Mouse (Mus musculus): ENCODE measurements around the gene Tbx15. TPM values are rescaled to one million over a fixed set of nuclear protein-coding genes. Genes with fewer than 3 reads are reported as not detected.

Gene Tbx15
- 0.12 and 0.33 TPM in 2 replicates for polyA plus RNA-seq (2015; fragmentation: Nextera tagmentation; extraction: Ambion mirVana)

DNA sequence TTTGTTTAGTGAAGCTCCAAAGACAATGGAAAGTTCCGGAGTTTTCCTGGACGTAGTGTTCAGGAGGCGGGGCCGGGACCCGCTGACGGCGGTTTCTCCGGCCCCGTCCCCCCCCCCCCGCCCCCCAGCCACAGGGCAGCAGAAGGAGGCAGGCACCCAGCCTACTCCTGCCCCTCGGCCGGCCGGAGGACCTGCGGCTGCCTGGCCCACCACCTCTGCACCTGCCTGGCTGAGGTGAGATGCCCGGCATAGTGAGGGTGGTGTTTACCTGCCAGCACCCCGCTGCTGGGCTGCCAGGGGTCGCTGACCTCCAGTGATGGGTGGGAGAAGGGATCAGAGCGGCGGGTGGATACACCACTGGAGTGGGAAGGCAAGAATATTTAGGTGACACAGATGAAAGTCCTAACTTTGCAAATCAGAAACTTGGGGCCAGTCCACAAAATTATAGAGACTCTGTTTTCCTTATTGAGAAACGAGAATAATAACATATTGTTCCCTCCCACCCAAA is at the start of gene Tbx15:
Tbx15 (plus strand) TSS at position 169 of the 508 bp plus-strand sequence.
- H3K9me3 ChIP-seq: no peaks in the 10 kb centered on the region
- peak within 1 kb of the TSS; percentile 17; the same call in 1 of the 2 replicates for H3K4me2 ChIP-seq
- 3% methylated on average over 20 of the region's 20 CpGs for WGBS
- peaks cover 3% of the 10 kb centered on the region for H3K4me1 ChIP-seq
- H3K4me3 ChIP-seq (replicated peaks): no peak within 1 kb of the TSS
- no peak within 1 kb of the TSS for H3K9ac ChIP-seq
- H3K27ac ChIP-seq: no peak within 1 kb of the TSS
- no peak for ATAC-seq (ENCODE audit: insufficient read depth, low FRiP score, low read depth)
- H3K36me3 ChIP-seq: no peaks in the 10 kb centered on the region
- H3K27me3 ChIP-seq (replicated peaks): peaks cover 89% of the 10 kb centered on the region

DNA sequence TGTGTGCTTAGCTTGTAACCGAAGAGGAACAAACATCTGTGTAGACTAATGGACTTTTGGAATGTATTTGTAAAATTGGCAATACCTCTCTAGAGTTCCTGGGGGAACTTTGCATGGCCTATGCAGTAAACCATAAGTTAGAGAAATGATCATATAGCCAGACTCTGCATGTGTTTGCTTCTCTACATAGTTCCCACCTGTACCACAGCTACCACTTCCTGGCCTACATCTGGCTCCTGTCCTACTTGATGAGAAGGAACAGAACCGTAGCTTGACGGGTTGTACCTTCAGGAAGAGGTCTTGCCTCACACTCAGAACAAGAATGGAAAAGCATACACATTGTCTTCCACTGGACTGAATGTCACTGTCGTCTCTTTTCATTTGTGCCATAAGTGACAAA is 46.6 kb upstream of the Tbx15 start:
- no peak overlapping the region for H3K4me2 ChIP-seq
- WGBS: 78% methylated on average over 4 of the region's 4 CpGs
- no peak overlapping the region for H3K27ac ChIP-seq
- H3K9ac ChIP-seq: no peak overlapping the region
- H3K36me3 ChIP-seq: no peaks in the 10 kb centered on the region
- no peak overlapping the region for H3K4me3 ChIP-seq (replicated peaks)
- ATAC-seq (ENCODE audit: insufficient read depth, low FRiP score, low read depth): no peak
- H3K4me1 ChIP-seq: no peaks in the 10 kb centered on the region
- H3K27me3 ChIP-seq (replicated peaks): no peaks in the 10 kb centered on the region
- H3K9me3 ChIP-seq: no peaks in the 10 kb centered on the region

- H3K4me1 ChIP-seq: no peaks in the 10 kb centered on the region
Measured at GRCm38 (mm10) chr3:99203331-99203730, 36.9 kb upstream of the Tbx15 start.

GRCm38 (mm10) chr3:99208416-99208815 is 31.8 kb upstream of the Tbx15 start:
- Histone ChIP-seq H3K9ac (no peak overlapping the region), H3K4me1 (no peaks in the 10 kb centered on the region), H3K27me3 (replicated peaks) (no peaks in the 10 kb centered on the region), H3K27ac (no peak overlapping the region), H3K4me3 (replicated peaks) (no peak overlapping the region), H3K4me2 (no peak overlapping the region), H3K36me3 (no peaks in the 10 kb centered on the region), H3K9me3 (no peaks in the 10 kb centered on the region)
- no peak for ATAC-seq (ENCODE audit: insufficient read depth, low FRiP score, low read depth)
- WGBS: 34% methylated on average over 1 of the region's 1 CpGs

More at GRCm38 (mm10) chr3:99203331-99203730, 36.9 kb upstream of the Tbx15 start:
- H3K36me3 ChIP-seq: no peaks in the 10 kb centered on the region
- H3K9me3 ChIP-seq: no peaks in the 10 kb centered on the region
- H3K4me3 ChIP-seq (replicated peaks): no peak overlapping the region
- H3K9ac ChIP-seq: no peak overlapping the region
- ATAC-seq (ENCODE audit: insufficient read depth, low FRiP score, low read depth): no peak
- no peak overlapping the region for H3K4me2 ChIP-seq
- H3K27ac ChIP-seq: no peak overlapping the region
- H3K27me3 ChIP-seq (replicated peaks): no peaks in the 10 kb centered on the region

DNA sequence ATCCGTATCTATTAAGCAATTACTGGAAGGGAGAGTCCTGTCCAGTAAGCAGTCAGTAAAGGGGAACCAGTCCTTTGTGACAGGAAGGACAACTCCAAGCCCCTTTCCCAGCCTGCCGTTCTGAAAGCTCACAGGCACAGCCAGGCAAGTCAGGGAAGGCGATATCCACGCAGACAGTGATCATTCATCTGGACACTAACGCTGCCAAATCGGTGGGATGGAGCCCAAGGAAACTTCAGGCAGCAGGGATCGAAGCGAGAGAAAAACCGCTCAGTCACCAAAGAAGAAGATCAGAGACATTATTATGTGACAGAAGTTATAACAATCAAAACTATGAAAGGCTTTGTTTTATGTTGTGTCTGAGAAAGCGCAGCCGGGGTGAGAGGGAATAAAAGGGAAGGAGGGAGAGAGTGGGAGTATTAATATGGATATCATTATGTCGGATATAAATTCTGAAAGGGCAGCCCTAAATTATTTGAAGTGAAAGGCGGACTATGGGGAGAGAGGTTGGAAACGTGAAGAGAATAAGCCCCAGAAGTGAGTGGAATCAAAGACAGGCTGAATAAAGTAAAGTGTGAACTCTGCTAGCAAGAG is 29.0 kb upstream of the Tbx15 start:
- Histone ChIP-seq H3K4me1 (no peaks in the 10 kb centered on the region), H3K9me3 (no peaks in the 10 kb centered on the region), H3K9ac (no peak overlapping the region), H3K4me2 (no peak overlapping the region), H3K4me3 (replicated peaks) (no peak overlapping the region), H3K27ac (no peak overlapping the region), H3K27me3 (replicated peaks) (no peaks in the 10 kb centered on the region), H3K36me3 (no peaks in the 10 kb centered on the region)
- WGBS: 33% methylated on average over 14 of the region's 14 CpGs
- no peak for ATAC-seq (ENCODE audit: insufficient read depth, low FRiP score, low read depth)

- 77% methylated on average over 2 of the region's 2 CpGs for WGBS
- no peak overlapping the region for H3K4me2 ChIP-seq
- H3K9me3 ChIP-seq: no peaks in the 10 kb centered on the region
- H3K27me3 ChIP-seq (replicated peaks): peaks cover 3% of the 10 kb centered on the region; the same call in 1 of the 2 replicates
- no peaks in the 10 kb centered on the region for H3K4me1 ChIP-seq
- no peak for ATAC-seq (ENCODE audit: insufficient read depth, low FRiP score, low read depth)
- H3K27ac ChIP-seq: no peak overlapping the region
- no peak overlapping the region for H3K9ac ChIP-seq
- no peaks in the 10 kb centered on the region for H3K36me3 ChIP-seq
- no peak overlapping the region for H3K4me3 ChIP-seq (replicated peaks)
Measured at GRCm38 (mm10) chr3:99227807-99228206, 12.4 kb upstream of the Tbx15 start.

GRCm38 (mm10) chr3:99233393-99234318 is 6.5 kb upstream of the Tbx15 start:
- peak overlapping the region; percentile 40 for H3K4me2 ChIP-seq
- no peak overlapping the region for H3K9ac ChIP-seq
- no peaks in the 10 kb centered on the region for H3K36me3 ChIP-seq
- no peaks in the 10 kb centered on the region for H3K4me1 ChIP-seq
- 8% methylated on average over 20 of the region's 20 CpGs for WGBS
- no peak for ATAC-seq (ENCODE audit: insufficient read depth, low FRiP score, low read depth)
- H3K27me3 ChIP-seq (replicated peaks): peaks cover 55% of the 10 kb centered on the region
- no peak overlapping the region for H3K27ac ChIP-seq
- H3K9me3 ChIP-seq: no peaks in the 10 kb centered on the region
- H3K4me3 ChIP-seq (replicated peaks): peak overlapping the region; percentile 13

DNA sequence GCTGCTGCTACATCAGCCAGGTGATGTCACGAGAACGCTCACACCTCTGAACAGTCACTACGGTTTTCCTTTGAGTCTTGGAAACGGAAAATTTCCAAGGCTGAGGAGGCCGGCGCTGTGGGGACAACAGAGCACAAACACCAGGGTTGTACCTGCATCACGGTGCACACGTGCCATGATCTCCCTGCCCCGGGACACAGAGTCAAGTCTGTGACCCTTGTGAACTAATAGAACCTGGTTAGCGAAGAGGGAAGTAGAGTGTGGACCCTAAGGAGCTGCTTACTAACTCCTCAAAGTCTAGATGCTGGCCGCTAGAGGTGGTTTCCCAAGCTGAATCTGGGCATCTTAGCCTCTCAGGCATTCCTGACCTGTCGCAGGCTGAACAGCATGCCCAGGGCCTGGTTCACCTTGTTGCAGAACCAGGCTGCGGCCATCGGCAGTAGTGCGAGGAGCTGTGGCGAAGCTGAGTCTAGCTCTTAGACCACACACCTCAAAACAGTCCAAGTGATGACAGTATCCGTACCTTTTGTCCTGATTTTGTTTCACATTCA is 5.8 kb upstream of the Tbx15 start:
- Histone ChIP-seq H3K4me3 (replicated peaks) (peak overlapping the region; percentile 13), H3K27me3 (replicated peaks) (peaks cover 62% of the 10 kb centered on the region), H3K36me3 (no peaks in the 10 kb centered on the region), H3K9me3 (no peaks in the 10 kb centered on the region), H3K4me2 (peak overlapping the region; percentile 40), H3K27ac (no peak overlapping the region), H3K9ac (no peak overlapping the region), H3K4me1 (no peaks in the 10 kb centered on the region)
- no peak for ATAC-seq (ENCODE audit: insufficient read depth, low FRiP score, low read depth)
- 3% methylated on average over 17 of the region's 17 CpGs for WGBS

DNA sequence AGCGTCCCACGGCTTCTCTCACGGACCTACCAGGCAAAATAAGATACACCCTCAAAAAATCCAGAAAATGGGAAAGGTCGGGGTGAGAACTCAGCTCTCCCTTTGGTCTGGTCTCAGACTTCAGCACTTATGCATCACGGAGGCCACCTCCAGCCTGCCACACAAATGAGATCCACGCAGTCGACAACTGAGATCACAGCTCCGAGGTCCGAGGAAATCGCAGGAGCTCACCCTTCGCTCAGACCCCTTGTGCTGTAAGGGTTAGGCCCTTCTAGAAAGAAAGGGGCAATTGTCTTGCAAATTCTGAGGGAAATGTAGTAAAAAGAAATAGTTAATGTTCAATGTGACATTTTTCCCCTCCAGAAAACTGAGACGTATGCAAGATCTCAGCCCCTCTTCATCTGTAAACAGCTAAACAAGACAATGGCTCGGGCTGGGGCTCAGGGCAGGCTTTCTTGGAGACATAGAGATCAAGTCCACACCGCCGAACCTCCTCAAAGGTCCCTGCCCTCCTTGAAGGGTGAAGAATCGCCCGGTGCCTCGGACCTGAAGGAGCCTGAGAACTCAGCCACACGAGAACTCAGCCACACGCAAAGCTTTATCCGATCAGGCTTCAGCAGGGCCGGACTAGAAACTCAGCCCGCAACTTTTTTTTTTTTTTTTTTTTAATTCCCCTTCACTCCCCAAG is 4.9 kb upstream of the Tbx15 start:
- Histone ChIP-seq H3K27me3 (replicated peaks) (peaks cover 69% of the 10 kb centered on the region), H3K9me3 (no peaks in the 10 kb centered on the region), H3K9ac (no peak overlapping the region), H3K4me3 (replicated peaks) (no peak overlapping the region), H3K27ac (no peak overlapping the region), H3K36me3 (no peaks in the 10 kb centered on the region), H3K4me1 (no peaks in the 10 kb centered on the region), H3K4me2 (no peak overlapping the region)
- ATAC-seq (ENCODE audit: insufficient read depth, low FRiP score, low read depth): no peak
- WGBS: 5% methylated on average over 23 of the region's 23 CpGs

DNA sequence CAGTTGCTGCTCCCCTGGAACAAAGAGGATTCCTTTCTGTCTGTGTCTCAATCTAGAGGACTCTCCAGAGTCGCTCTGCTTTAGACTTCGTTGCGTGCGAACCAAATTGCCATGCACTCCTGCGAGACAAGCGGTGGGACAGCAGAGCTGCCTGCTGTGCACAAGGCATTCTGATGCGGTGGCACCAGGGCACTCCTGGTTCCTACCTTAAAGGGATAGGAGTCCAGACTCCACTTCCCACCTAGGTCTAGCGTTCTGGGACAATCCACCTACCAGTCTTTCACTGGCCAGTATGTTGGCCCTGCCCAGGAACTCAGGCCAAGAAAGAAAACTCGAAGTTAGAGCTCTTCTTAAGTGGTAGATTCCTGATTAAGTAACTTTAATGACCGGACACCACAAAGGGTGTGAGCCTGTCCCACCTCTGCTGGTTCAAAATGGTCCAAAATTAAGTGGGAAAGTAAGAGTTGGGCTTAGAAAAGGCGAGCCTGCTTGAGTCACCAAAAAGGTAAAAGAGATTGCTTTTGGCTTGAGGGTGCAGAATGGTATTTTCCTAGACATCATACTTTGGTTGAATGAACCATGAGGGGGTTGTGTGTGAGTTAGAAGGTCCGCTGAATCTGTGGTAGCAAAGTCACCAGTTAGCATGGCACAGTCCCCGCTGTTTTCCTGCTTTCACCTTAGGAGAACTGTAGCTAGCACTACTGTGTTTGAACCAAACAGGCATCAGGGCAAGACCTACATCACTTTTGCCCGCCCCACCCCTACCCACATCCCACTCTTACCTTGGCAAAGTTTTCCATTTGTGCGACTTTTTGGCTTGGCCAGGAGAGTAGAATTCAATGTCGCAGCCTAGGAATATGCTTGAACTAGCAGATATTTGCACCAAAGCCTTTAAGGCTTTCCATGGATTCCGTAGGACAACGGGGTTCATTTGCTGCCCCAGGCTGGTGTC is 4.1 kb upstream of the Tbx15 start:
- 4% methylated on average over 18 of the region's 18 CpGs for WGBS
- H3K9me3 ChIP-seq: no peaks in the 10 kb centered on the region

DNA sequence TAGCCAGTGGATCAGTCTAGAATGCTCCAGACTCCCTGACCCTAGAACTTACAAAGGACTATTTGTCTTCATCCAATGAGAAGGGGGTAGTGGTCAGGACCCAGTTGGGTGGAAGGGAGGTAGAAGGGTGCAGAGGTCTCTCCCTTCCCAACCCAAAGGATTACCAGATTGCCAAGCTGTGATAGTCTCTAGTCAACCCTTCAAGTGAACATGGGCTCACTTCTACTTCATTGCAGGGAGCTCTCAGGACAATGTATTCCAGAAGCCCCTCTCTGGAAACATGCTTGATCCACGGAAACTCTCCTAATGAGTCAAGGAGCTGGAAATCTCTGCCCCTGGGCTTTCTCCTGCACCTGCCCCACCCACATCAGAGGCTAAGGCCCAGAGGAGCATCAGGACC is 1.5 kb upstream of the Tbx15 start:
- ATAC-seq (ENCODE audit: insufficient read depth, low FRiP score, low read depth): no peak
- WGBS: 4% methylated on average over 1 of the region's 1 CpGs
- Histone ChIP-seq H3K9me3 (no peaks in the 10 kb centered on the region), H3K4me3 (replicated peaks) (no peak overlapping the region), H3K36me3 (no peaks in the 10 kb centered on the region), H3K27ac (no peak overlapping the region), H3K4me2 (no peak overlapping the region), H3K9ac (no peak overlapping the region), H3K27me3 (replicated peaks) (peaks cover 91% of the 10 kb centered on the region), H3K4me1 (peaks cover 3% of the 10 kb centered on the region)

More for the DNA sequence above, 4.1 kb upstream of the Tbx15 start:
- Histone ChIP-seq H3K9ac (no peak overlapping the region), H3K36me3 (no peaks in the 10 kb centered on the region), H3K4me2 (no peak overlapping the region), H3K27me3 (replicated peaks) (peaks cover 77% of the 10 kb centered on the region), H3K27ac (no peak overlapping the region), H3K4me3 (replicated peaks) (no peak overlapping the region), H3K4me1 (no peaks in the 10 kb centered on the region; the same call in 1 of the 2 replicates)
- no peak for ATAC-seq (ENCODE audit: insufficient read depth, low FRiP score, low read depth)

Data from stomach, embryonic 15.5 days (tissue).